22 mouse cellular contexts compared by ENCODE assay signal in the genomic region with DNA sequence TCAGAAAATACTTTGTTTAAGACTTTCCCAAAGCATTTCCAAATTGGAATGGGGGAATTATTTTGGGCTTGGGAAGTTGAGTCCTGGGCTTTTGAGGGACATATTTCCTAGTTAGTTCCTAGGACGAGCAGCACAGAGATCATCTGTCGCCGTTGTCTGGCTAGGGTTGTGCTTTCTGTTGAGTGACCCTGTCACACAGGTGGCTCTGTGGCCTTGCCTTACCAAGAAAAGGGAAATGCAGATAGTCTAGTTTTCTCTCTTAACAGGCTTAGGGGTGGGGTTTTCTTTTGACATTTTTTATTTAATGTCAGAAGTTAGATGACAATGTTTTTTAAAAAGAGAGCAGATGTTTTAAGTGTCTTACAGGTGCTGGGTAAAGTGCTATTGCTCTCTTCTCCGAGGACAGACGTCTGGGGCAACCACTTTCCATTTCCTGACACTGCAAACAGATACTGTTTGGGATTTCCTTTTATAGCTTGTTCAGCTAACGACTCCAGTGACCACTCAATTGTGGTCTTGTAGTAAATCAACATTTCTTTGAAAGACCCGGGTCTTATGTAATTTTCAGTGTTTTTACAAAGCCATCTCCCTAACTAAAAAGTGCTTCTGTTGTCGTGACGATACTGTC.
DNase-seq lines count a peak whose midpoint lies in the region; ATAC-seq and TF ChIP-seq lines count a peak whose summit lies in the region.
"Had no signal": no experiment of that assay in that cellular context is flagged by ENCODE, and none has a peak within 500 bp of the region (broad histone marks: within the 10 kb centered on the region; RNA-seq: fewer than 3 reads in every experiment).

No protein-coding gene starts in this region.

- no peaks in the 10 kb centered on the region for H3K27me3 ChIP-seq in spleen, adult 2 months (ENCODE audit: control insufficient read depth, insufficient read depth, low read length)
- no peaks in the 10 kb centered on the region for H3K27me3 ChIP-seq in splenic B cell, adult 2 months (ENCODE audit: control insufficient read depth, insufficient read depth, low read length, poor library complexity, severe bottlenecking)
- no peaks in the 10 kb centered on the region for H3K27me3 ChIP-seq in kidney, embryonic 16.5 days (ENCODE audit: insufficient read depth, low read length)
- H3K27me3 ChIP-seq: embryonic facial prominence, embryonic 15.5 days; heart, embryonic 15.5 days; hindbrain, embryonic 15.5 days had no signal

- ATAC-seq in common myeloid progenitor, adult 5-6 weeks (replicated peaks; ENCODE audit: low read depth, poor library complexity, severe bottlenecking): peak; percentile 83
- no peak for ATAC-seq in kidney, embryonic 16.5 days (ENCODE audit: low FRiP score, low TSS enrichment)
- no peak for ATAC-seq in activated CD4-positive, CD25-positive, alpha-beta regulatory T cell, adult 4 months
- ATAC-seq: forebrain, embryonic 15.5 days had no signal

- no peak overlapping the region for H3K4me2 ChIP-seq in kidney, embryonic 16.5 days (replicated peaks; ENCODE audit: low read depth, low read length)
- H3K4me2 ChIP-seq: embryonic facial prominence, embryonic 15.5 days; forebrain, embryonic 15.5 days; heart, embryonic 11.5 days; heart, embryonic 15.5 days; hindbrain, embryonic 15.5 days had no signal

- H3K4me3 ChIP-seq in spleen, adult 2 months (ENCODE audit: extremely low read depth, insufficient read depth, insufficient read length): no peak overlapping the region
- H3K4me3 ChIP-seq in kidney, embryonic 16.5 days (ENCODE audit: low read length): no peak overlapping the region
- H3K4me3 ChIP-seq: embryonic facial prominence, embryonic 15.5 days; erythroblast, embryonic 14.5 days; forebrain, embryonic 10.5 days; forebrain, embryonic 15.5 days; heart, adult 2 months; heart, embryonic 15.5 days; hindbrain, embryonic 15.5 days had no signal

- no peak for DNase-seq in spleen, adult 2 months (ENCODE audit: low read depth in 1 of 2, low spot score in 2 of 2)
- no peak for DNase-seq in spleen, postnatal 4 days (ENCODE audit: low spot score in 2 of 2)
- DNase-seq in A20 (ENCODE audit: low read depth, low spot score): peak; percentile 73
- peak; percentile 49 for DNase-seq in splenic B cell, adult 2 months (ENCODE audit: low read depth, low spot score)
- DNase-seq in layer of hippocampus, adult 18-20 months (ENCODE audit: low spot score in 2 of 2): no peak
- DNase-seq: adrenal gland, postnatal 25 days; cerebellum, adult 2 months; cerebellum, postnatal 10 days; embryo, embryonic 11 days; gastrocnemius, postnatal 36 days; heart, adult 2 months; heart, postnatal 14 days had no signal

- H3K27ac ChIP-seq in spleen, adult 2 months (ENCODE audit: insufficient read depth, low read length): peak overlapping the region; percentile 47
- H3K27ac ChIP-seq in kidney, embryonic 16.5 days (ENCODE audit: low read length): no peak overlapping the region
- H3K27ac ChIP-seq: embryonic facial prominence, embryonic 15.5 days; forebrain, embryonic 10.5 days; forebrain, embryonic 15.5 days; heart, adult 2 months; heart, embryonic 15.5 days; hindbrain, embryonic 15.5 days had no signal

- H3K9ac ChIP-seq in kidney, embryonic 16.5 days (replicated peaks; ENCODE audit: low read length): no peak overlapping the region
- H3K9ac ChIP-seq: embryonic facial prominence, embryonic 15.5 days; forebrain, embryonic 15.5 days; heart, embryonic 15.5 days; hindbrain, embryonic 15.5 days had no signal

- WGBS in spleen, adult 2 months: 8% methylated on average over 9 of the region's 9 CpGs
- 38% methylated on average over 9 of the region's 9 CpGs for WGBS in kidney, embryonic 16.5 days

- H3K4me1 ChIP-seq in spleen, adult 2 months (ENCODE audit: control insufficient read depth, insufficient read depth, insufficient read length): no peaks in the 10 kb centered on the region; the same call in 1 of the 2 replicates
- no peaks in the 10 kb centered on the region for H3K4me1 ChIP-seq in kidney, embryonic 16.5 days (ENCODE audit: insufficient read depth, low read length)
- H3K4me1 ChIP-seq: embryonic facial prominence, embryonic 15.5 days; heart, embryonic 15.5 days; hindbrain, embryonic 15.5 days had no signal

- H3K9me3 ChIP-seq in kidney, embryonic 16.5 days (ENCODE audit: low read length): no peaks in the 10 kb centered on the region
- H3K9me3 ChIP-seq: embryonic facial prominence, embryonic 15.5 days; forebrain, embryonic 10.5 days; forebrain, embryonic 15.5 days; heart, embryonic 15.5 days; hindbrain, embryonic 15.5 days had no signal

- no peak for TF ChIP-seq POLR2A in spleen, adult 2 months (IDR thresholded peaks at IDR 0.05; ENCODE audit: low read depth, low read length)

- peaks cover 9% of the 10 kb centered on the region; the same call in 1 of the 2 replicates for H3K36me3 ChIP-seq in spleen, adult 2 months (ENCODE audit: control insufficient read depth, insufficient read depth, low read length)
- peaks cover 15% of the 10 kb centered on the region for H3K36me3 ChIP-seq in splenic B cell, adult 2 months (ENCODE audit: control insufficient read depth, insufficient read depth, low read length, poor library complexity, severe bottlenecking)
- H3K36me3 ChIP-seq in kidney, embryonic 16.5 days (ENCODE audit: insufficient read depth, low read length): no peaks in the 10 kb centered on the region
- H3K36me3 ChIP-seq: embryonic facial prominence, embryonic 15.5 days; forebrain, embryonic 10.5 days; forebrain, embryonic 15.5 days; heart, embryonic 15.5 days; hindbrain, embryonic 15.5 days had no signal

- no peak for TF ChIP-seq CTCF in spleen, adult 2 months (IDR thresholded peaks at IDR 0.05; ENCODE audit: extremely low read depth, insufficient read depth, insufficient read length, insufficient replicate concordance)

Comparison
In these comparisons a context has a peak if more than half of its experiments do, and no peak if none do; other contexts are left out.
1. DNase-seq: peak in A20 (single experiment) and splenic B cell, adult 2 months (single experiment); none in spleen, adult 2 months (0 of 2), spleen, postnatal 4 days (0 of 2) and layer of hippocampus, adult 18-20 months (0 of 2).